Mouse (Mus musculus) frontal cortex, postnatal 25 days (tissue): ENCODE data around the gene Camta1.
A peak's percentile ranks its signal among the peaks of the same experiment; 100 is the strongest.

ENCODE experiments used
- DNase-seq, 2 experiments: peaks; one replicate each; pipeline ENCODE4 v3.0.0; 2022; ENCODE audit warnings: low spot score in 2 of 2

The Camta1 gene

DNA sequence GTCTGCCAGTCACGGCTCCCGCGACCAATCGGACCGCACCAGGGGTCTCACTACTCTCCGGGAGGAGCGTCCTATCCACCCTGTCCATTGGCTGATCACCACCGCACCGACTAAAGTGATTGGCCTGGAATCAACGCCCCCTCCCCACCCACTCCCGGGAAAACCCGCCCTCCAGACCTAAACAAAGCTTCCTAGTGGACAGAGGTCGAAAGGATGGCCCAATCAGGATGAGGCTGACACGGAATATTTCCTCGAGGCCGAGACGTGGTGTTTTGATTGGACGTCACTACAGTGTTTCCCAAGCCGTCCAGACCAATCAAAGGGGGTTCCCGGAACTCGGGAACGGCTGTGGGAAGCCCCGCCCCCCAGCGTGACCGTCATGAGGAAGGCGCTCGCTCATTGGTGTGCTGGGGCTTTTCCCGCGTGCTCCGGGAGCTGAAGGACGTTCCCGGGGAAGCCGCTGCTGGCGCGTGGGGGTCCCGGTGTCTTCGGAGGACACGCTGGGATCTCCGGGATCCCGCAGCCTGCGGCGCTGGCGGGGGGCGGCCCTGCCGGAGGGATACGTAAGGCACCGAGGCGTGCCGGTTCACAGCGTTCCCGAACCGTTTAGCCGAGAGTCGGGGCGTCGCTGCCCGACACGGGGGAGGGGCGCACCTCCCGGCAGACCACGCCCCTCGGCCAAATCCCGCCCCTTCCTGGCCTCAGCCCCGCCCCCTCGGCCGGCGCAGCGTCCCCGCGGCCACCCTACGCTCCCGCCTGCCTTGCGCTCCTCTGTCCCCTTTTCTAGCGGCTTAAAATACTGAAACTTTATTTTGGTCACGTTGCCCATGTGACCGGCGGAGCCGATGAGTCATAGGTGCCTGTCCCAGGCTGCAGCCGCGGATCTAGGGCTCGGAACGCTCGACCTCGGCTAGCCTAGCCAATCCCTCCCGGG is at the start of gene Camta1:
Gene Camta1, minus strand, starts transcription at position 71 of the 934 bp plus-strand sequence.
- DNase-seq = peak; percentile 99

DNA sequence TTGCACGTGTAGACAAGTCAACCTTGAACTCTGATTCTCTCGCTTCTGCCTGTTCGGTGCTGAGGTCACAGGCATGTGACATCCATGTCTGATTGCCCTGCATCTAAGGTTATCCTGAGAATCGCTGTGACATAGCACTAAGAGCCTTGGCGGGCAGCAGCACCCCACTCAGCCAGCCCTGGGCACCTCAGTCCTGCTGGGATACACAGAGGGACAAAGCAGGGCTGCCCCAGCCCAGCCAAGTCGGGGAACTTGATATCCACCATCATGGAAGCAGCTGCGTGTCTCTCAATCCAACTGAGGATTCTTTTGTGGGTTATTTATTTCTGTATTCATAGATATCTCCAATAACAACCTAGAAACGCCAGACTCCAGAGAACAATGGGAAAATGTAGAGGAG is 47.1 kb upstream of the Camta1 start:
- no peak for DNase-seq

DNA sequence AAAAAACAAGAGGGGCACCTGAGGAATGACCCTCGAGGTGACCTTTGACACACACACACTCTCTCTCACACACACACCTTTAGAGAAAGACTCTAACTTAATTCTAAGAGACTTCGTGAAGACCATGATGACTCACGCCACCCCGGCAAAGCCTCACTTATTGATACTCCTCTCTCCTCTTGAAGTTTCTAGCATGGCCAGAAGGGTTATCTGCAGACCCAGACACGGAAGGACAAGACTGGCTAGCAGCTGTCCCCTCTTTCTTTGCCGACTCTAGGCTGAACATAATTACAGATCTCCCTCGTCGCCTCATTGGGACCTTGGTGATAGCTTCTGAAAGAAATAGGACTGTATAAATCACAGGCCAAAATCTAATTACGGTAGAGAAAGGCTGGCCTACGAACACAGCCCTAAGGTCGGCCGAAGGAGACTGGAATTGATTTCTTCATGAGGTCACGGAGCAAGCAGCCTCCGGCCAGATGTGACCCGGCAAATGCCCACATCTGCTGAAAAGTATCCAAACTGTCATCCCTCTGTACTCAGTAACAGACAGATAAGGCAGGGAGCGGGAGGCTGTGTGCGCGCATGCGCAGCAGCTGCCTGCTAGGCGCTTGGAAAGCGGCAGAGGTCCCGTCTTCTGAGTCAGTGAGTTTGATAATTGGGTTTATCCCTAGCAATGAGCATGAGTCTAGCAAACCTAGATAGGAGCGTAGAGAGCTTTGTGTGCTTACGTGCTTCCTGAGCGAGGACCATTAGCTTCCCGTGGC is 46.1 kb upstream of the Camta1 start:
- no peak for DNase-seq

DNA sequence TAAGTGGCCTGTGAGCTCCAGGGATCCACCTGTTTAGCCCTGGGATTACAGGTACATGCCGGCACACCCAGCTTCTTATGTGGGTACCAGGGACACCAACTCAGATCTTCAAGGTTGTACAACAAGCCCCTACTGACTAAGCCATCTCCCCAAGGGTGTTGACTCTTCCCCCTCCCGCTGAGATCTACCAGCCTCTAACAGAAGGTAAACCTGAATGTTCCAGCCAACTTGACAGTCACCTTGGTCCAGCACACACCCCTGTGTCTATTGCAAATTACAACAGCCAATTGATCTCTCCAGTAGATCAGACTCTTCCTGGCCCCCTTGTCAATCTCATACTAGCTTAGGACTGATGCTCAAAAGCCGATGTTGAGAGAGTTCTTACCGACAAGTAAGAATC is 43.9 kb upstream of the Camta1 start:
- DNase-seq = no peak

DNA sequence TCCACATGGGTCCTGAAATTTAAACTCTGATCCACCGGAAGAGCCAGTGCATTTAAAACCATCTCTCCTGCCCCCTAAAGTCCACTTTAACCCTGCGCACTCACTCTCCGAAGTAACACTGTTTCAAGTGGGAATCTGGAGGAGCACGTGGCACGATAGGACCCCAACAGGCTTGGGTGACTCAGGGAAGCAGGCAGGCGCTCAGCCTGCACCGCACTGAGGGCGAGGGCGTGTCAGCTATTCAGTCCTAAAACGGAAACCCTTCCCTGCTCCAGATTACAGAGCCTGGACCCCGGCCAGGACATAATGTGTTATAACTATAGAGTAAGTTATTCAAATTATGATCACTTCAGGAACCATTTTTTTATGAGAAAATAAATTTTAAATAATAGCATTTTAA is 42.4 kb upstream of the Camta1 start:
- no peak for DNase-seq

DNA sequence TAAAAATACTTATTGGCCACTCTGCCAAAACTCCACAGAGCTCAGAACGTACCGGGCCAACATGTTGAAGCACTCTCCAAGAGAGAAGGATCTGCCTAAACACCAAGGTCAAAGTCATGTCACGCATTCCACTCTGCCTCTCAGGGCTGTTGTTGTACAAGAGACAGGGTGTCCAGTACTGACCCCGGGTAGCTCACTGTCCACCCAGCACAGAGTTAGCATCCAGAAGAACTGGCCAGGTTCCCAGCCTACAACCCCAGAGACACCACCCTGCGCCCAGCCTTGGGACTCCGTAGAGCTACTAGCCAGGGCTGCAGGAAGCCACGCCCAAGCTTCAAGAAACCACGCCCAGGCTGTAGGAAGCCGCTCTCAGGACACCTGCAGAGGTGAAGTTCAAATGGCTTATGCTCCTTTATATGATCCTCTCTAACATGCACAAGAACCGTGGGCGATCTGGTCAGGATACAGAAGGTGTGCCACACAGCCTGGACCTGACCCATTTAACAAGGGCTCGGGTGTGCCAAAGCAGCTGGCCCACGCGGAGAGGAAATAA is 41.1 kb upstream of the Camta1 start:
- no peak for DNase-seq

DNA sequence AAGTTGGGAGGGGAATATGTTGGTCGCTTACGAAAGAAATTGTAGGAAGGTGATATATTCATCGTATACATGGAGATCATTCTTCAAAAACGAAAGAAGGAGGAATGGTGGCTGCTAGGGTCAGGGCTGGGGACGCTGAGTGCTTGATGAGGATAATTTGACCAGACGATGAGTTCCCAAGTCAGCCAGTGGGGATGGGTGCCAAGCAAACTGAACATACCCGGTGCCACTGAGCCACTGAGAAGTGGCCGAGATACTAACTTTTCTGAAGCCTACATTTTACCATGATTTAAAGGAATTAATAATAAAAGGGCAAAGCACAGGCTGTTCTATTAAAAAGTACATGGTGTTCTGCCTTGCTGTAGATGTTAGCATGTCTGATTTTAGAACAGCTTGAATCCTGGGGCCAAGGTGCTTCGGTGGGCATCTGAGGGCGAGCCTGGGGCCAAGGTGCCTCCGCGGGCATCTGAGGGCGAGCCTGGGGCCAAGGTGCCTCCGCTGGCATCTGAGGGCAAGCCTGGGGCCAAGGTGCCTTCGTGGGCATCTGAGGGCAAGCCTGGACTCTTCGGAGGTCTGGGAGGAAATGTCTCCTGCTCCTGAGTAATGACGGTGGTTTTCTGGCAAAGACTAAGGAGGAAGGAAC is 40.5 kb upstream of the Camta1 start:
- DNase-seq = no peak

DNA sequence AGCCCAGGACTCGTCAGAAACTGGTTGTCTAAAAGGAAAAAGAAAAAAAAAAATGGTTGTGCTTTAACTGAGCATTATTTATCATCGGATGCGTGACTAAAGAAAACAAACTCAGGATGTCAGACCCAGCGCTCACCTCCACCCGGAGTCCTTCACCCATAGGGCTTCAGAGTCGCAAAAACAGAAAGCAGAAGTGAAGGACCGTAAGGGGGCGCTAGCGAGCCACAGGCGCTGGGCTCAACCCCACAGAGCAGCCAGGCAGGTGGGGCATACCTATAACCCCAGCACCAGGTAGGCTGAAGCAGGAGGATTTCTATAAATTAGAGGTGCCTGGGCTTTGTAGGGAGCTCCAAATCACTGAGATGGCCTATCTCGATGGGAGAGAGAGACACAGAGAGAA is 39.7 kb upstream of the Camta1 start:
- no peak for DNase-seq

DNA sequence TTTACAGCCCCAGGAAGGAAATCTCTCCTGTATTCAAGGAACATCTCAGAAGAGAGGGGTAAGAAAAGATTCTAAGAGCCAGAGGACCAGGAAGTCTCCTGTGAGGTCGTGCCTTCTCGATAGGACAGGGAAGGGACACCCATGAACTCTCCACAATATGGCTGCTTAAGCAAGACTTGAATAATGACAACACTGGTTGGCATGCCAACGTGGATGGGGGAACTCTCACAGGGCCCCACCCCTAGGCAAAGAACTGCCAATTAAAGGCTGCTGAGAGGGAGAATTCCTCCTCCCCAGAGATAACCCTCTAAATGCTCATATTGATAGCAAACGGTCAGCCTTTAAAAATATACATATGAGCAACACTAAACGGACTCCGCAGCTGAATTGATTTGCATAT is 39.1 kb upstream of the Camta1 start:
- DNase-seq = no peak

DNA sequence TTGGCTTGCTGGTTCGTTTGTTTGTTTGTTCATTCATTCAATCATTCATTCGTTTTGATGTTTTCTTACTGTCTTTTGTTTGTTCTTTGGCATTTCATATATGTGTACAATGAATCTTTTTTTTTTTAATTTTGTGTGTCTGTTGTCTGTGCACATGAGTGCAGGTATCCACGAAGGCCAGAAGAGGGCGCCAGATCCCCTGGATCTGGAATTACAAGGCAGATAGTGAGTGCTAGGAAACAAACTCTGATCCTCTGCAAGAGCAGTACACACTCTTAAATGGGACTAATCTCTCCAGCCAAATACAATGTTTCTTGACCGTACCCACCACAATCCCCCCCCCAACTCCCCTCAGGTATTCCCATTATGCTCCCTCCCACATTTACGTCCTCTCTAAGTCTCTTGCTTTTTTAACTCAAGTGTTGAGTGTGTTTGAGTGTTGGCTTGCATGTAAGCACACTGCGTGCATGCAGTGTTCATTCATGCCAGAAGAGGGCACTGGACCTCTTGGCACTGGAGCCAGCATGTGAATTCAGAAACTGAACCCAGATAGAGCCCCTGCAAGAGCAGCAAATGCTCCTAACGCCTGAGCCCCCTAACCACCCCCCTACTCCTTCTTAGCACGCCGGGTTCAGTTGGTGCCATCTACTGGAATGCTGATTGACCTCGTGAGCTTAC is 38.2 kb upstream of the Camta1 start:
- DNase-seq = no peak

DNA sequence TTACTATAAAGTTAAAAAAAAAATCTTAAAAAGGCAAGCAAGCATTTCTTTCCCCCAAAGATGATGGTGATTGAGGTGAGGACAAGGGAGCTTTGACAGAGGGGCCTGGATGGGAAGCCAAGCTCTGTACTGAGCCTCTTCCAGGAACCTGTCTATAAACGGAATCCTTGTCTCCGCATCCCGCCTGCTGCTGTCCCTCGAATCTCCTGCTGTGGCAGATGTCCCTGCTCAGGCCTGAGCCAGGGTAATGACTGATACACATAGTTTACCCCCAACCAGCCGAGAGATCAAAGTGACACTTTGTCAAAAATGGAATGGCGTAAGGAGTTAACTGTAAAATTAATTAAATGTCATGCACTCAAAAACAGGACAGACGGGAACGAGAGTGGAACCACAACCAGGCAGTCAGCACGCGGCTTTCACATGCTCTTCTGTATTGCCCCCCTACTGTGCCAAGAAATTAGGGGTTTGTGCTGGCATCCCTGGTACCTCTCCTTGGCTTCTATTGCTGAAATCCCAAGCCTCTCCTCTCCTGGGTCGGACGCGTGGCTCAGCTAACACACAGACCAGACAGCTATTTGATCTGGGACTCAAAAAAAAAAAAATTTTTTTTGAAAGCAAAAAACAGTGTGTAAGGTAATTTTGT is 37.0 kb upstream of the Camta1 start:
- no peak for DNase-seq

DNA sequence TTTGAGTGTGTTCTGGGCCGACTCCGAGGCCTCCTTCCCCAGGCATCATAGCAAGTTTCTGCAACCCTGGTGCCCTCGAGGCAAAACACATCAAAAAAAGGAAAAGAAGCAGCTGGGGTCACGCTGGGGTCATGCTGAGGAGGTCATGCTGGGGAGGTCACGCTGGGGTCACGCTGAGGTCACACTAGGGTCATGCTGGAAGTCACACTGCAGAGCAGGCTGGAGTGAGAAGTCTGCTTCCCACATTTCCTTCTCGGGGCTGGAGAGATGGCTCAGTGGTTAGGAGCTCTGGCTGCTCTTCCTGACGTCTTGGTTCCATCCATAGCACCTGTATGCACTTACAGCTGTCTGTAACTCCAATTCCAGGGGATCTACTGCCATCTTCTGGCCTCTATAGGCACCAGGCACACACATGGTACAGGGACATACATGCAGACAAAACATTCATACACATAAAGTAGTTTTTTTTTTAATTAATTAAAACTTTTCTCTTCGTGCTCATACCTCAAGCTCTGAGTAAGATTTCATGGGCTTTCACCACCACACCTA is 35.5 kb upstream of the Camta1 start:
- DNase-seq = no peak

DNA sequence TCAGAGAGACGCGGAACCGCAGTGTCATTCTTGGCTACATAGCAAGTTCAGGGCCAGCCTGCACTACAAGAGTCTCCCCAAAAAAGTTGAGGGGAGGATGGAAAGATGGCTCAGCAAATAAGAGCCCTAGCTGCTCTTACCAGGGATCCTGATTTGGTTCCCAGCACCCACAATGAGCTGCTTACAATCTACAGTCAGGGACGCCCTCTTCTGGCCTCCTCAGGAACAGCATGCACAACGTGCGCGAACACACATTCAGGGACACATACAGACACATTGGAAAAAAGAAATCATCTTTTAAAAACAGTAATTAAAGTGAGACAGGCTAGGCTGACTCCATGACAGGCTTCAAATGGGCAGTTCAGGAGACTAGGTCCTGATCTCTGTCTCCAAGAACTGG is 33.9 kb upstream of the Camta1 start:
- no peak for DNase-seq

DNA sequence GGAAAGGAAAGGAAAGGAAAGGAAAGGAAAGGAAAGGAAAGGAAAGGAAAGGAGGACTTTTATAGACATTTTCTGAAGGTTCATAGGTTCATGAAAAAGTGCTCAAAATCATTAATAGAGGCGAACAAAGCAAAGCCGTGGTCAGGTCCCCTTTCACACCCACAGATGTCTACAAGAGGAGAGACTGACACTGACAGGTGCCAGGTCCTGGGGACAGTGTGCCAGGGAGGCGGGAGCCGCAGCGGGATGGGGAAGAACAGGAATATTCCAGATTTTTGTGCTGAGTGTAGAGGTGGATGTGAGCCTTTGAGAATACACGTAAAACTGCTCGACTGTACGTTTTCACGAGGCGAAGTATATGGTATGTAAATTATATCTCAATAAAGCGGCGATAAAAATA is 33.2 kb upstream of the Camta1 start:
- no peak for DNase-seq

DNA sequence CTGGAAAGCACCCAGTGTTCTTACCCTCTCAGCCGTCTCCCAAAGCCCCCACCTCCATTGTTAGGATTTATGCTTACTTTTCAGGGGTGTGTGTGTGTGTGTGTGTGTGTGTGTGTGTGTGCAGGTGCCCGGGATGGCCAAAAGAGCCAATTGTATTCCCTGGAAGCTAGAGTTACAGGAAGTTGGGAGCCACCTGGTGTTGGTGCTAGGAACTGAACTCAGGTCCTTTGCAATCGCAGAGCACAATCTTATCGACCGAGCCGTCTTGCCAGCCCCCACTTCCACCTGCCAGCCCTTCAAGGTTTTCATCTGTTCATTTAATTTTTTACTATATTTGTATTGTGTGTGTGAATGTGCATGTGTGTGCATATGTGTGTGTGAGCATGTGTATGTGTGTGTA is 31.6 kb upstream of the Camta1 start:
- DNase-seq = no peak

DNA sequence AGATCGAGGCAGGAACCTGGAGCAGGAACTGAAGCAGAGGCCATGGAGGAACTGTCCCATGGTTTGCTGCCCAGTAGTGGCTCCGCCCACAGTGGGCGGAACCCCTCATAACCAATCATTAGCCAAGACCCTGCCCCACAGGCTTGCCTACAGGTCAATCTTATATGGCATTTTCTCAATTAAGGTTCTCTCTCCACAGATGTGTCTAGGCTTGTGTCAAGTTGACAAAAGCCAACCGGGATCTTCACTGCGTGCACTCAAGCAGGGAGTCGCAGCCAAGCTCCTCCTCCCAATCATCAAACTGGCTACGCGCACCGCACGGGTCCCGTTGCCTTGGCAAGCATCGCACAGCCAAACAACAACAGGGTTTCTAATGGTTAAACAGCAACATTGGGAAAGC is 19.9 kb upstream of the Camta1 start:
- DNase-seq = no peak

DNA sequence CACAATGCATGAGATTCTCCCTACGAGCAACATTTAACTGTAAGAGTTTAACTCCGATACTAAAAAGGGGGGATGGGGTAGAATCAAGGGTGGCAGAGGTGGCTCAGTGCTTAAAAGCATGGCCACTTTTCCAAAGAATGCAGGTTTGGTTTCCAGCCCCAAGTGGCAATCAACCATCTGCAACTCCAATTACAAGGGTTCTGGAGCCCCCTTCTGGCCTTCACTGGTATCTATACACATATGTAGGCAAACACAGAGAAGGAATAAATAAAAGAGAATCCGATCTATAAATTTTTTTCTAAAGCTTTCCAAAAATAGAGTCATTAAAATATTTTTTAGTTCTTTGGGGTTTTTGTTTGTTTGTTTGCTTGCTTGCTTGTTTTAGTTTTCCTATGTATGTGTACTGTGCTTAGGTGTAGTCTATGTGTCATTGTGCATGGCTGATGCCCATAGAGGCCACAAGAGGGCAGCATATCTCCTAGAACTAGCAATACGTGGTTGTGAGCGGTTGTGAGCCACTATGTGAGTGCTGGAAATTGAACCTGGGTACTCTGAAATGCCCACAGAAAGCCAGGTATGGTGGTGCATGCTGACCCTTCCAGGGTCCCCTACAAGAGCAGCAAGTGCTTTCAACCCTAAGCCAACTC is 18.5 kb upstream of the Camta1 start:
- DNase-seq = no peak

DNA sequence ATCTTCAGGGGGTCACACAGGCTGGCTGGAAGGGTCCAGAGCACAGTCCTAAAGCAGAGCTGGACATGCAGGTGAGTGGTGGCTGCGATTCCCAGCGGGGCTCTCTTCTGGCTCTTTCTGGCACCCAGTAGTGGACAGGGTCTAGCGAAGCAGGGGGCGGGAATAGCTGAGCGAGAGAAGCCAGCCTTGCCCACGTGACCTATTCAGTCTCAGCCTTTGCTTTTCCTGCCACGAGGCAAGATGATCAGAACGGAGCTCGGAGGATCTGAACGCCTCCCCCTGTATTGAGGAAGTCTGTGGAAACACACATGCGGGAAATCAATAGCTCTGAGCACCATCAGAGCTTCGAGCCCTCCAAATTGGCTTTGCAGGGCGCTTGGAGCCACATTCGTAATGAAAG is 14.7 kb upstream of the Camta1 start:
- no peak for DNase-seq

DNA sequence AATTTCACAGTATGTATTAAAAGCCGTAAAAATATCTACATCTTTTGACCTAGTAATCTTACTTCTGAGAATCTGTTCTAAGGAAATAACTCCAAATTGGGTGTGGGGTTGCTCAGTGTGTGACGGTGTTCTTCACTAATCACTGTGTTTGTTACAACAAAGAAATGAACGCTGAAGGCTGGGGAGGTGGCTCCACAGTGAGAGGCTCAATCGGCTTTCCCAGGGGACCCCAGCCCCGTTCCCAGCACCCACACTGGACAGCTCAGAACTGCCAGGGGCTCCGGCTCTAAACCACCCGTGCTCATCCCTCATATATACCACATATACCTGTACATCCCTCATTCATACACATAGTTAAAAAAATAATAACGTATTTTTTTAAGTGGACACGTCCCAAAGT is 1.8 kb upstream of the Camta1 start:
- DNase-seq = no peak

DNA sequence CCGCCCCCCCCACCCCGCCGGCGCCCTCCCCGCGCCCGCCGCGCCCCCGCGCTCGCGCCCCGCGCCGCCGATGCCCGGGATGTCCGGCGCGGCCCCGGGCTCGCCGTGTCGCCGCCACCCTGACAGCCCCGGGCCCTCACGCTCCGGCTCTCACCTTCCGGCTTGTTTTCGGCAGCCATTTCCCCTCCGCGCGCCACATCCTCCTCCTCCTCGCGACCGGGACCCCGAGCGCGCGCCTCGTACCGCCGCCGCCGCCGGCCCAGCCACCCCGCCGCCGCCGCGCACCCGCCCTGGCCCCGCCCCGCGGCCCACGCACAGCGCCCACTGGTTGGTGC is 238 bp downstream of the Camta1 start:
- no peak for DNase-seq
